Mouse (Mus musculus) lung, adult 2 months (tissue): Measurements from ENCODE around the gene Nfkb1.

Experiments used
- CTCF ChIP-seq: fragments of 200-500 bp; IDR thresholded peaks from 2 replicates; pipeline ENCODE4 v1.5.1; 2011; ENCODE audit warnings: mild to moderate bottlenecking, low read length, control low read depth; ENCODE audit not compliant: insufficient read depth
- POLR2A ChIP-seq: fragments of 200-500 bp; IDR thresholded peaks from 2 replicates; pipeline ENCODE4 v1.6.1; 2011; ENCODE audit warnings: low read depth, mild to moderate bottlenecking, control low read depth, low read length, borderline replicate concordance; ENCODE audit errors: extremely low read depth

DNA sequence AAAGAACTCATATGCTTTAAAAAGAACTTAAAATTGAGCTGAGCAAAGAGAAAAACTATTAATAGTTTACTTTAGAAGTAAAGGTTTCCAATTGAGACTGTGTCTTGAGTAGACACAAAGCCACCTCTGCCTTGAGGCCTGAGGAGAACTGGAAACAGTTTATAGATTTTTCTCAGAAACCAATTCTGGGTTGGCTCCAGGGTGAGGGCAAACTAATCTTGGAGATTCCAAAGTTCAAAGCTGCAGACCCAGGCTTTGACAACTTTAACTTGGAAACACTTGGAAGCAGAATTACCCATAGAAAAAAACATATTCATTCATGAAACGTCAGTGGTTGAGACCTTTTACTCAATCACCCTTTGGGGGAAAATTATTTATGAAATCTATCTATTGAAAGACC is 43.4 kb upstream of the Nfkb1 start:
- TF ChIP-seq POLR2A (no peak), CTCF (no peak)
